Mouse (Mus musculus) limb, embryonic 11.5 days (tissue): ENCODE data around the gene Ifna14. TPM values are rescaled to one million over a fixed set of nuclear protein-coding genes. Genes with fewer than 3 reads are reported as not detected.

Source experiments
- ATAC-seq: fragments of 200-750 bp; cut with Nextera tagmentation; 2 replicates; pipeline ENCODE4 v1.8.0; 2017; ENCODE audit warnings: low read depth; ENCODE audit not compliant: insufficient number of reproducible peaks, low FRiP score, low TSS enrichment
- DNase-seq: peaks from one replicate; pipeline ENCODE4 v3.0.0-alpha.2; 2015; ENCODE audit warnings: low spot score
- H3K27ac ChIP-seq: fragments of 300-500 bp; sonication (generic); replicated peaks from 2 replicates; pipeline ENCODE4 v1.5.1; 2014; ENCODE audit warnings: low read depth, mild to moderate bottlenecking, low read length
- H3K27me3 ChIP-seq: fragments of 300-500 bp; sonication (generic); 2 replicates; pipeline ENCODE4 v1.6.1; 2014; ENCODE audit warnings: mild to moderate bottlenecking, low read length, mixed read lengths; ENCODE audit not compliant: control insufficient read depth, insufficient read depth
- H3K36me3 ChIP-seq: fragments of 300-500 bp; sonication (generic); 2 replicates; pipeline ENCODE4 v1.6.1; 2014; ENCODE audit warnings: mild to moderate bottlenecking, low read length, moderate library complexity, mixed read lengths; ENCODE audit not compliant: control insufficient read depth, insufficient read depth
- H3K4me1 ChIP-seq: fragments of 300-500 bp; sonication (generic); 2 replicates; pipeline ENCODE4 v1.6.1; 2014; ENCODE audit warnings: low read length, mixed read lengths; ENCODE audit not compliant: control insufficient read depth, insufficient read depth
- H3K4me2 ChIP-seq: fragments of 300-500 bp; sonication (generic); 2 replicates; pipeline ENCODE4 v1.6.1; 2014; ENCODE audit warnings: low read depth, mild to moderate bottlenecking, moderate library complexity; ENCODE audit not compliant: severe bottlenecking
- H3K4me3 ChIP-seq: fragments of 300-500 bp; sonication (generic); 2 replicates; pipeline ENCODE4 v1.5.1; 2014; ENCODE audit warnings: low read depth, low read length
- H3K9ac ChIP-seq: fragments of 300-500 bp; sonication (generic); 2 replicates; pipeline ENCODE4 v1.6.1; 2014; ENCODE audit warnings: mild to moderate bottlenecking, low read length
- H3K9me3 ChIP-seq: fragments of 300-500 bp; sonication (generic); 2 replicates; pipeline ENCODE4 v1.6.1; 2016; ENCODE audit warnings: low read length; ENCODE audit not compliant: control insufficient read depth
- WGBS: fragments of 180-500 bp; shearing (Covaris S2); extraction: QIAGEN DNeasy Blood & Tissue Kit; methylation state at CpG from one replicate; pipeline ENCODE4 v1.1.7; 2014; 5-methylcytosine and 5-hydroxymethylcytosine counted together
- polyA plus RNA-seq: library from polyadenylated mRNA; unstranded; fragments of >200 nt; fragmentation: Nextera tagmentation; extraction: Ambion mirVana; gene quantifications from 2 replicates; pipeline ENCODE4 v1.2.1, GENCODE M21; 2014

The Ifna14 gene
- polyA plus RNA-seq, 1 experiment from 2014 or later = not detected

DNA sequence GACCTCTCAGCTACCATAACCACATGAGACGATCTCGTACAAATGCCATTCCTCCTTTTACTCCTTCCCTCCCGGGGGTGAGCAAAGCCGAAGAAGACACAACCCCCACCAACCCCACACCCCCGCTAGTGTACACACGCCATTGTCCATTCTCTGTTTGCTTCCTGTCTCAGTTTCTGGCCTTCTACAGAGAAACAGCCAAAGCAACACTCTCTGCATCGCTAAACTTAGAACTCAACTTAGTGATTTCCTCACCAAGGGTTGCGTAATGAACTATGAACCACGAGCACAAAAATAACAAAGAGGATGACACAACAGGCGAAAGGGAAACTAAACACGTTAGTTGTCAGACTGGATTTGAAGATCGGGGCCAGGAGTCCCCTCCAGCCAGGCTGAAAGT, 34.3 kb downstream of the Ifna14 start:
- 89% methylated on average over 12 of the region's 12 CpGs for WGBS
- Histone ChIP-seq H3K36me3 (no peaks in the 10 kb centered on the region), H3K27me3 (no peaks in the 10 kb centered on the region), H3K9me3 (no peaks in the 10 kb centered on the region), H3K9ac (no peak overlapping the region), H3K4me1 (no peaks in the 10 kb centered on the region), H3K4me3 (no peak overlapping the region), H3K27ac (no peak overlapping the region), H3K4me2 (no peak overlapping the region)
- DNase-seq = no peak
- ATAC-seq = no peak

DNA sequence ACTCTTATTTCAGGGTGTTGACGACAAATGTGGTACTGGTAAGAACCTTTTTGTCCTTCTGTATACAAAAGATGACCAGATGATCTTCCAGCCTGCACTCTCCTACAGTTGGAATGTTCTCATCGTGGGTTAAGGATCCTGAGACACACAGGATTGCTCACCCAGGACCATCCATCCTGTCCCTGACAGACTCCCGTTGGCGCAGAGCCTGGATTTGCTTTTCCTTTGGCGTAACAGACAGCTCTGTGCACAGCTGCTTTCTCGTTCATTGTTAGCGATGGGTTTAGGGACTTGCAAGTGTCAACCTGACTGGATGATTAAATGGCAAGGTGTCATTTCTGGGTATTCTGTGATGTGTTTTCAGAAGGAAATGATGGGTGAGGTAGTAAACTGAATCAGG, 35.0 kb downstream of the Ifna14 start:
- no peak overlapping the region for H3K9ac ChIP-seq
- 74% methylated on average over 7 of the region's 7 CpGs for WGBS
- no peaks in the 10 kb centered on the region for H3K4me1 ChIP-seq
- no peaks in the 10 kb centered on the region for H3K27me3 ChIP-seq
- no peak for DNase-seq
- H3K9me3 ChIP-seq = no peaks in the 10 kb centered on the region
- H3K36me3 ChIP-seq = no peaks in the 10 kb centered on the region
- no peak overlapping the region for H3K27ac ChIP-seq
- no peak for ATAC-seq
- no peak overlapping the region for H3K4me2 ChIP-seq
- H3K4me3 ChIP-seq = no peak overlapping the region

DNA sequence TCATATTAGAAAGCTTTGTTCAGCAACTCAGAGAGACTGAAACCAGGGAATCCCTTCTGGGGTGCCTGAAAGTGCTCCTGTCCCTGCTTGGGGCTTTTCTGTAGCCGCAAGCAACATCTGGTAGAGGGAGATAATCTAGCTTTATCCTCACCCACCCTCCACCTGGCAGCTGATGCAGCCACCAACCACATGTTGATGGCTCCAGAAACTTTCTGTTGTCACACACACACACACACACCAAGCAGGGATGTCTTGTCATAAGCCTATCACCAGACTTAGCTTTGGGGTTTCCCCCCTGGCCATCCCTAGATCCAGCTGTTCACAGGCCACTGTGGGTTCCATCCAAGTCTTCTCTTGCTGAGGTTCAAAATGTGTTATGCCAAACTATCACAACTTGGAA, 35.9 kb downstream of the Ifna14 start:
- WGBS = 85% methylated on average over 1 of the region's 1 CpGs
- no peak for DNase-seq
- H3K4me3 ChIP-seq = no peak overlapping the region
- no peak for ATAC-seq
- H3K4me1 ChIP-seq = no peaks in the 10 kb centered on the region
- no peaks in the 10 kb centered on the region for H3K36me3 ChIP-seq
- no peak overlapping the region for H3K9ac ChIP-seq
- no peaks in the 10 kb centered on the region for H3K27me3 ChIP-seq
- H3K27ac ChIP-seq = no peak overlapping the region
- no peak overlapping the region for H3K4me2 ChIP-seq
- no peaks in the 10 kb centered on the region for H3K9me3 ChIP-seq

DNA sequence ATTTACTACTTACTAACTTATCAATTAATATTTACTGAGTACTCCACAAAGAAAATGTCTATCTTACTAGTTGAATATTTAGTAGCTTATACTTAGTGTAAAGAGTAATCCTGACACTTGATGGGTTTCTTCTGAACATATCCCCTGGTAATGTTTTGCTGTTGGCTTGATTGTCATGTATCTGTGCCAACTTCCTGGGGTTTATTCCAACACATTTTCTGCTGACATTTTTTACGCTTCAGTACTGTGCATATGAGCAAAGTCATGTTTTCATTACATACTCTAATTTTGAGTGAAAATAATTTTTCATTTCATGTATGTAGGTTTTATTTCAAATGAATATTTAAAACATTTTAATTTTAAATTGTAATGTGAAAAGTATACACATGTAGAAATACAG, 36.7 kb downstream of the Ifna14 start:
- 86% methylated on average over 1 of the region's 1 CpGs for WGBS

DNA sequence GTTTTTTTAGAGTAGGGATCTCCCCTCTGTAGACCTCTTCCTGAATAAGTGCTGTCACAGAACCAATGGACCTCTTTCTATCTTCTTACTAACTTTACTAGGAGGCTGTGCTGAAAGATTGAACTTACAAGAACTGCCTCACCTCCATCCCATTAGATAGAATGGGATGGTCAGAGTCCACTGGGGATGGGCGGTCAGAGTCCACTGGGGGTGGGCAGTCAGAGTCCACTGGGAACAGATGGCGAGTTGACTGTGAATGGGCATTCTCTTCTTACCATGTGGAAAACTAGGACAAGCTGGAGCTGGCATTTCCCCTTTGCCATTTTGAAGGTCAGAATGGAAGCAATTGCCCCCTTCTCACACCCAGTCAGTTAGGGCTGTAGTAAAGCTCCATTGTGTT, 38.1 kb downstream of the Ifna14 start:
- 85% methylated on average over 2 of the region's 2 CpGs for WGBS
- Histone ChIP-seq H3K4me2 (no peak overlapping the region), H3K36me3 (no peaks in the 10 kb centered on the region), H3K9me3 (no peaks in the 10 kb centered on the region), H3K4me3 (no peak overlapping the region), H3K27me3 (no peaks in the 10 kb centered on the region), H3K9ac (no peak overlapping the region), H3K4me1 (no peaks in the 10 kb centered on the region), H3K27ac (no peak overlapping the region)
- ATAC-seq (no peak), DNase-seq (no peak)

More for the DNA sequence above, 36.7 kb downstream of the Ifna14 start:
- H3K4me1 ChIP-seq = no peaks in the 10 kb centered on the region
- DNase-seq (no peak), ATAC-seq (no peak)
- H3K4me2 ChIP-seq = no peak overlapping the region
- H3K9me3 ChIP-seq = no peaks in the 10 kb centered on the region
- H3K4me3 ChIP-seq = no peak overlapping the region
- no peak overlapping the region for H3K27ac ChIP-seq
- H3K27me3 ChIP-seq = no peaks in the 10 kb centered on the region
- no peak overlapping the region for H3K9ac ChIP-seq
- H3K36me3 ChIP-seq = no peaks in the 10 kb centered on the region

DNA sequence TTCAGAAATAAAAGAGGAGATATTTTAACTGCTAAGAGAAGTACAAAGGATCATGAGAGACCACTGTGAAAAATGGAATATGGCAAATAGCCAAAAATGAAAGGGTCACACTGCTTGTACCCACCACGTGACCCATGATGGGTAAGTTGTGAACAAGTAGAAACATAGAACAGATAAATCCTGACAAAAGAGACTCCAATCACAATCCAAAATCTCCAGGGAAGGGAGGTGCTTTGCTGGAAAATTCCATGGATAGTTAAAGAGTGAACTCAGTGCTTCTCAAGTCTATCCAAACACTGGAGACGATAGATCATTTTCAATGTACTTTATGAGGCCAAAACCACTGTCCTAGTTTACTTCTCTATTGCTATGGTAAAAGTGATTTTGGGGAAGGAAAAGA, 40.7 kb downstream of the Ifna14 start:
- Histone ChIP-seq H3K9me3 (no peaks in the 10 kb centered on the region), H3K27ac (no peak overlapping the region), H3K4me1 (no peaks in the 10 kb centered on the region), H3K36me3 (no peaks in the 10 kb centered on the region), H3K4me2 (no peak overlapping the region), H3K4me3 (no peak overlapping the region), H3K27me3 (no peaks in the 10 kb centered on the region), H3K9ac (no peak overlapping the region)
- DNase-seq (no peak), ATAC-seq (no peak)
- 95% methylated on average over 2 of the region's 2 CpGs for WGBS

DNA sequence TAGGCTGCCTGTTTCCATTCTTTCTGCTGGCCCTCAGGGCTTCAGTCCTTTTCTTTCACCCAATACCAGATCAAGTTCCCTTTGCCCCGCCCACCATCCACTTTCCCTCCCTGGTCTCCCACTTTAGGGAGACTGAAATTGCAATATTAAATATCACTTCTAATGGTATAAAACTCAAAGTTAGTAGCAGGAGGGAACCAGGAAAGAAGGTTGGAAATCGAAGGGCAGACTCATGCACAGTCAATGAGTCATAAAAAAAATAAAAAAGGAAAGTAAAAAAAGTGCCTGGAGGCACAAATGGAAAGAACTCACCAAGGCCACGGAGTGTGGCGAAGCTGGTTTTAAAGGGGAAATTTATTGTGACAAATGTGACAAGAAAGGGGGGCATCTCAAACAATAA, 41.3 kb downstream of the Ifna14 start:
- Histone ChIP-seq H3K36me3 (no peaks in the 10 kb centered on the region), H3K9me3 (no peaks in the 10 kb centered on the region), H3K4me1 (no peaks in the 10 kb centered on the region), H3K4me3 (no peak overlapping the region), H3K4me2 (no peak overlapping the region), H3K9ac (no peak overlapping the region), H3K27ac (no peak overlapping the region), H3K27me3 (no peaks in the 10 kb centered on the region)
- DNase-seq (no peak), ATAC-seq (no peak)
- 61% methylated on average over 4 of the region's 4 CpGs for WGBS

DNA sequence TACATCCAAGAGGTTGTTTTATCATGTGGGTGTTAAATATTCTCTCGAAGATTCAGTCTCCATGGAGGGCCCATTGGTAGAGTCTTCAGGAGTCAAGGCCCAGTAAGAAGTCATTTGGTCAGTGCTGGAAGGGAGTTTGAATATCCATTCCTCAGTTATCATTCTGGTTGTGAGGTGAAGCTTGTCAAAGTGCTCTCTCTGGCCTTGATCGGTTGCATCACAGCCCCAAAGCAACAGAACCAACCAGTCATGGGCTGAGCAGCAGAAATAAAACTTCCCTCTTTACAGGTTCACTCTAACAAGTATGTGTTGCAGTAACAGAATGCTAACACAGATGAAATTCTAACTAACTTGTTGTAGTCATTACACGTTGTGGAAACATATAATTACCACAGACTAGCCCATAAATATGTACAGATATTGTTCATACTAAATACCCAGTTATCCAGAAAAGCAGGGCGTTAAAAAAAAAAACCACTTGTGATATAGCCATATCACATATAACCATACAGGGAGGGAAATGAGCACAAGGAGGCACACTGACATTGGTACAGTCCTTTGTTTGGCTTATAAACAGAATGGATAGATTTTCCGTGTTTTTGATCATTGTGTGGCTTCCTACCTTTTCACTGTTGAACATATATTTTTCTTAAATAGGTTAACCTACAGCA, 45.1 kb downstream of the Ifna14 start:
- Histone ChIP-seq H3K36me3 (no peaks in the 10 kb centered on the region), H3K27me3 (no peaks in the 10 kb centered on the region), H3K4me2 (no peak overlapping the region), H3K9me3 (no peaks in the 10 kb centered on the region), H3K9ac (no peak overlapping the region), H3K27ac (no peak overlapping the region), H3K4me3 (no peak overlapping the region), H3K4me1 (no peaks in the 10 kb centered on the region)
- ATAC-seq (no peak), DNase-seq (no peak)
- 85% methylated on average over 5 of the region's 5 CpGs for WGBS

DNA sequence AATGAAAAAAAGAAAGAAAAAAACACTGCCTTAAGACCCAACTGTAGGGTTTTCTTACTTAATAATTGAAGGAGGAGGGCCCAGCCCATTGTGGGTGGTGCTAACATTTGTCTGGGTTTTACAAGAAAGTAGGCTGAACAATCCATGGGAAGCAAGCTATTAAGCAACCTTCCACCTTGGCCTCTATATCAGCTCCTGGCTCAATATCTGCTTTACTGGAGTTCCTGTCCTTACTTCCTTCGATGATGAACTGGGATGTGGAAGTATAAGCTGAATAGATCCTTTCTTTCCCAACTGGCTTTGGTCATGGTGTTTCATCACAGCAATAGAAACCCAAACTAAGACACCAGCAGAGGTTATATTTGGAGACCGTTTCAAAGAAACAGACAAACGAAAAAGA, 46.2 kb downstream of the Ifna14 start:
- Histone ChIP-seq H3K27ac (no peak overlapping the region), H3K4me2 (no peak overlapping the region), H3K4me3 (no peak overlapping the region), H3K9ac (no peak overlapping the region), H3K4me1 (no peaks in the 10 kb centered on the region), H3K9me3 (no peaks in the 10 kb centered on the region), H3K27me3 (no peaks in the 10 kb centered on the region), H3K36me3 (no peaks in the 10 kb centered on the region)
- ATAC-seq (no peak), DNase-seq (no peak)
- WGBS = 87% methylated on average over 3 of the region's 3 CpGs
